Mouse (Mus musculus): ENCODE measurements around the gene Gm49369. TPM values are rescaled to one million over a fixed set of nuclear protein-coding genes. Genes with fewer than 3 reads are reported as not detected.

The Gm49369 gene
- polyA plus RNA-seq, 1 experiment = 0.31 TPM

DNA sequence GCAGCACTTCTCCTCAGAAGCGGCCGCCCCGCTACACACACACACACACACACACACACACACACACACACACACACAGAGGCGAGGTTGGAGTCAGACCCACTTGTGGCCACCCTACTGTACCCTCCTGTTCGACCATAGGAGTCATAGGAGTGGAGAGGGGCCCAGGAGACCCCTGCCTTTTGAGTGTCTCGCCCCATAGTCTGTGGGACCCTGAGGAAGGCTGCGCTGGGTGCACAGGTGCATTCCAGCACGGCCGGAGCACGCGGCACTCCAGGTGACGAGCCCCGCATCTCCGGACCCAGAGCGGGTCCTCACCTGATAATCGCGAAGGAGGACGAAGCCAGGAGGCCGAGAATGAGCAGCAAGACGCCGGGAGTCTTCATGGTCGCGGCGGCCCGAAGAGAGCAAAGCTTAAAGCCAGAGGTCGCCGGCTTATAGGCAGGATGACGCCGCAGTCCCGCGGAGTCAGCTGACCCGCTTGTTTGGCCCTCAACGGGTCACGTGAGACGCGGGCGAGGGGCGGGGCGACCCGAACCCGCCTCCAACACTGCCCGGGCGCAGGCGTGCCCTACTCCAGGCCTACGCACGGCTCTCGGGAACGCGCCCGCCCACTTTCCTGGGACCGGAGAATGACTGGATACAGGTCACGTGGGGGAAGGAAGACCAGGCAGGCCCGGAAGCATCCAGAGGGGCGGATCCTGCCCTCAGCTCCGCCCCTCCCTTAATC is 5.1 kb upstream of the Gm49369 start, which contains the start of gene Ctsd:
Gene Ctsd (minus strand): TSS at position 620 of the 730 bp plus-strand sequence.
- Histone ChIP-seq H3K27me3 (ENCODE audit: control insufficient read depth, insufficient read depth, insufficient read length) (no peaks in the 10 kb centered on the region), H3ac (ENCODE audit: control insufficient read depth, insufficient read length) (peak within 1 kb of the TSS; percentile 67), H3K36me3 (ENCODE audit: control insufficient read depth, insufficient read depth) (peaks cover 21% of the 10 kb centered on the region), H3K4me3 (peak within 1 kb of the TSS; percentile 94), H3K79me2 (ENCODE audit: control insufficient read depth, insufficient read depth) (peaks cover 35% of the 10 kb centered on the region), H3K4me2 (ENCODE audit: low read depth) (peak within 1 kb of the TSS; percentile 81)
- TF ChIP-seq MYOD1 (IDR thresholded peaks at IDR 0.05; ENCODE audit: control insufficient read depth in 1 of 3, insufficient read length in 2 of 3, low read depth in 2 of 3) = peak in 1 of 3 experiments; percentile 45
- no peak for TF ChIP-seq TCF3 (IDR thresholded peaks at IDR 0.05; ENCODE audit: insufficient read length, low read depth)
- peak; percentile 72 for TF ChIP-seq POLR2AphosphoS2 (IDR thresholded peaks at IDR 0.05; ENCODE audit: insufficient read length, low read depth)
- TF ChIP-seq SRF (IDR thresholded peaks at IDR 0.05; ENCODE audit: control insufficient read depth, insufficient read length, low read depth) = no peak
- peak; percentile 94 for TF ChIP-seq USF1 (IDR thresholded peaks at IDR 0.05; ENCODE audit: low read depth)
- TF ChIP-seq POLR2A (IDR thresholded peaks at IDR 0.05; ENCODE audit: insufficient read length, low read depth) = peak; percentile 81
- TF ChIP-seq E2F4 (IDR thresholded peaks at IDR 0.05; ENCODE audit: insufficient read depth) = no peak
- no peak for TF ChIP-seq MAX (IDR thresholded peaks at IDR 0.05; ENCODE audit: low read depth)
- peak in 1 of 3 experiments; percentile 1 for TF ChIP-seq MYOG (IDR thresholded peaks at IDR 0.05; ENCODE audit: control insufficient read depth in 1 of 3, insufficient read depth in 1 of 3, insufficient read length in 2 of 3, low read depth in 2 of 3)

DNA sequence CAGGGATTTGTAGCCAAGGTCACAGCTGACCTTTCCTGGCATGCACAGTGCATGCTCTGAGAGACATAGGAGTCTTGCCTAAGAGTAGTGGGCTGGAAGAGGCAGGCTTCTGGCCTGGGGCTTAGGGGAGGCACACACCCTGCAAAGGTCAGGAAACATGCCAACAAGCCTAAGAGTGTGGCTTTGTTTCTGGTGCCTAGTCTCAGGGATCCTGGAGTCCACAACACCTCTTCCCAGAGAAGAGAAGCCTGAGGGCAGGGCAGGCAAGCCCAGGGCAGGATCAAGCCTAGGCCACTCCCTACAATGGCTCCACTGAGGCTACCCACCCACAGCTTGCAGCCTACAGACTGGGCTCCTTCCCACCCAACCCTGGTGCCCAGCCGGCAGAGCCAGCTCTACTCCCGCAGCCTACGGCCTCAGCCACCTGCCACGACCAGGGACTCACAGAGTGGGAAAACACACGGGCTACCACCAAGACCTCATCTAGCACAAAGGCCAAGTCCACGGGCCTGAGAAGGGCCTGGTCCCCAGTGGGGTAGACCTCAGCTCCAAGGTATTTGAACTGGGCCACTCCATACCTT is 4.2 kb upstream of the Gm49369 start:
- H3K27me3 ChIP-seq (ENCODE audit: control insufficient read depth, insufficient read depth, insufficient read length) = no peaks in the 10 kb centered on the region
- peak overlapping the region; percentile 67 for H3ac ChIP-seq (ENCODE audit: control insufficient read depth, insufficient read length)
- TF ChIP-seq E2F4 (IDR thresholded peaks at IDR 0.05; ENCODE audit: insufficient read depth) (no peak), POLR2A (IDR thresholded peaks at IDR 0.05; ENCODE audit: insufficient read length, low read depth) (peak; percentile 38)
- peak overlapping the region; percentile 94 for H3K4me3 ChIP-seq
- H3K79me2 ChIP-seq (ENCODE audit: control insufficient read depth, insufficient read depth) = peaks cover 35% of the 10 kb centered on the region
- H3K36me3 ChIP-seq (ENCODE audit: control insufficient read depth, insufficient read depth) = peaks cover 26% of the 10 kb centered on the region
- H3K4me2 ChIP-seq (ENCODE audit: low read depth) = peak overlapping the region; percentile 81

DNA sequence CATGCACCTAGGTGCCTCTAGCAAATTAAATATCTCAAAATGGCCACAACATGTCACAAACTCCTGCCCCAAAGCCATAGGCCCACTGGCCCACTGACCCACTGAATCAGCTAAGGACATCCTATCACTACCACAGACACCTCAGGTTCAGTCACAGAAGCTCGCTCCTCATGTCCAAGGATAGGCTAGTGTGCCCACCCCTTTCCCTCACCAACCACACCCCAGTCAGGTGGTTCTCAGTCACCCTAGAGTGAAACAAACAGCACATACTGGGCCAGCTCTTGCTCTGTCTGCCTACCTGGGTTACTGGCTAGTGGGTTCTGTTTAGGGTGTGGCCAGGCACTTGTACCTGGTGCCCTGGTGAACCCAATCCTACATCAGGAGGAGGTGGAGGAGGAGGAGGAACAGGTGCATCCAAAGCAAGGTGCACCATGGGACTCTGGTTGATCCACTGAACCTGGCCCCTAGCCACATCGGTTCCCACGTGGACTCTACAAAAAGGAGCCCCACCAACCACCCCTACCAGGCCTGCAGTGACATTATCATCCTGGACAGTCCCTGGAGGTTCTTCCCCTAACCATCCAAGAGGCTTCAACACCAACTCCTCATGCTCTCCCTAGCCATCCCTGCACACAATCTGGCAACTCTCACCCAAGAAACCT is 3.4 kb upstream of the Gm49369 start:
- H3K36me3 ChIP-seq (ENCODE audit: control insufficient read depth, insufficient read depth) = peaks cover 30% of the 10 kb centered on the region
- no peaks in the 10 kb centered on the region for H3K27me3 ChIP-seq (ENCODE audit: control insufficient read depth, insufficient read depth, insufficient read length)

DNA sequence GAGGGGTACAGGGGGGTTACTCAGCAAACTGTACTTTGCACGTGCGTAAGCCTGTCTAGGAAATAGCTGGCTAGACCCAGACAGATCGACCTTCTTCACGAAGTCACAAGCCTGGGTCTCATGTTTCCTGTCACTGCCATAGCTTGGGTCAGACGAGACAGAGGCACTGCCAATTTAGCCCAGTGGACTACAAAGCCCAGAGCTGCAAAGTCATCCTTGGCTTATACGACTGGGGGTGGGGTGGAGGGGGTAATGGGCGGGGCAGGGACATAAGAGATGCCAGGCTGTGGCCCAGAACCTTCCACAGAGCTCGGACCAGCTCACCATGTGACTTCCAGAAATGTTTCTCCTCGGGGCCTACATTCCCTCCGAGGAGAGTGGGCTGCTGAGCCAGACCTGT is 1.8 kb upstream of the Gm49369 start:
- Histone ChIP-seq H3K4me3 (no peak overlapping the region), H3K27me3 (ENCODE audit: control insufficient read depth, insufficient read depth, insufficient read length) (no peaks in the 10 kb centered on the region), H3K4me2 (ENCODE audit: low read depth) (no peak overlapping the region), H3ac (ENCODE audit: control insufficient read depth, insufficient read length) (no peak overlapping the region), H3K36me3 (ENCODE audit: control insufficient read depth, insufficient read depth) (peaks cover 45% of the 10 kb centered on the region), H3K79me2 (ENCODE audit: control insufficient read depth, insufficient read depth) (peaks cover 35% of the 10 kb centered on the region)
- TF ChIP-seq REST (IDR thresholded peaks at IDR 0.05; ENCODE audit: insufficient read depth, insufficient read length) (no peak), MYOG (IDR thresholded peaks at IDR 0.05; ENCODE audit: control insufficient read depth in 1 of 3, insufficient read depth in 1 of 3, insufficient read length in 2 of 3, low read depth in 2 of 3) (no peak), SRF (IDR thresholded peaks at IDR 0.05; ENCODE audit: control insufficient read depth, insufficient read length, low read depth) (no peak), TCF3 (IDR thresholded peaks at IDR 0.05; ENCODE audit: insufficient read length, low read depth) (no peak), POLR2A (IDR thresholded peaks at IDR 0.05; ENCODE audit: insufficient read length, low read depth) (no peak), MYOD1 (IDR thresholded peaks at IDR 0.05; ENCODE audit: control insufficient read depth in 1 of 3, insufficient read length in 2 of 3, low read depth in 2 of 3) (no peak), E2F4 (IDR thresholded peaks at IDR 0.05; ENCODE audit: insufficient read depth) (no peak)

More for the DNA sequence above, 3.4 kb upstream of the Gm49369 start:
- Histone ChIP-seq H3ac (ENCODE audit: control insufficient read depth, insufficient read length) (peak overlapping the region; percentile 67), H3K4me2 (ENCODE audit: low read depth) (peak overlapping the region; percentile 81), H3K79me2 (ENCODE audit: control insufficient read depth, insufficient read depth) (peaks cover 35% of the 10 kb centered on the region), H3K4me3 (peak overlapping the region; percentile 94)
- TF ChIP-seq TCF12 (IDR thresholded peaks at IDR 0.05; ENCODE audit: insufficient read depth, poor library complexity, severe bottlenecking) (no peak), MYOD1 (IDR thresholded peaks at IDR 0.05; ENCODE audit: control insufficient read depth in 1 of 3, insufficient read length in 2 of 3, low read depth in 2 of 3) (peak in 1 of 3 experiments; percentile 33), CEBPB (IDR thresholded peaks at IDR 0.05; ENCODE audit: insufficient read depth, poor library complexity, severe bottlenecking) (no peak)

DNA sequence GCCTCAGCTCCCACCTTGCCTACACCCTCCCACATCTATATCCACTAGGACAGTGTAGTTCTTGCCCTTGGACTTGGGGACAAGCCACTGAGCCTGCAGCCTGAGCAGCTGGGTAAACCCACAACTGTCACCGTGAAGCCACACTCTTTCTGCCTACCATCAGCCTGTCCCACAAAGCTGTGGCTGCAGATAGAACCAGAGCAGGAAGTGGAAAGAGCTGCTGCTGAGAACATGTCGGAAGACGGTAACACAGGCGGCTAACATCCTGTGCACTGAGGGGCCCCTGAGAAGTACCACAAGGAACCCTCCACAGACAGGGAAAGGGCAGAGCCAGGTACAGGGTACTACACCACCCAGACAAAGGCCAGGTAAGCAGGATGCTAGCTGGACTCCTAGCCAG is 1.3 kb downstream of the Gm49369 start:
- Histone ChIP-seq H3K4me3 (no peak overlapping the region), H3K79me2 (ENCODE audit: control insufficient read depth, insufficient read depth) (peaks cover 21% of the 10 kb centered on the region), H3ac (ENCODE audit: control insufficient read depth, insufficient read length) (no peak overlapping the region), H3K36me3 (ENCODE audit: control insufficient read depth, insufficient read depth) (peaks cover 57% of the 10 kb centered on the region), H3K4me2 (ENCODE audit: low read depth) (no peak overlapping the region), H3K27me3 (ENCODE audit: control insufficient read depth, insufficient read depth, insufficient read length) (no peaks in the 10 kb centered on the region)
- no peak for TF ChIP-seq MYOG (IDR thresholded peaks at IDR 0.05; ENCODE audit: control insufficient read depth in 1 of 3, insufficient read depth in 1 of 3, insufficient read length in 2 of 3, low read depth in 2 of 3)
- no peak for TF ChIP-seq TCF3 (IDR thresholded peaks at IDR 0.05; ENCODE audit: insufficient read length, low read depth)

Measured in myocyte (in vitro differentiated cells).